Comparison of ENCODE assay signal across 20 mouse cellular contexts in genomic region chr6:148634148-148634547, GRCm38 (mm10).
DNase-seq lines count a peak whose midpoint lies in the region; ATAC-seq and TF ChIP-seq lines count a peak whose summit lies in the region.
"Had no signal": no experiment of that assay in that cellular context is flagged by ENCODE, and none has a peak within 500 bp of the region (broad histone marks: within the 10 kb centered on the region; RNA-seq: fewer than 3 reads in every experiment).

No protein-coding gene starts in this region.

- no peaks in the 10 kb centered on the region for H3K27me3 ChIP-seq in forebrain, embryonic 14.5 days (replicated peaks; ENCODE audit: control insufficient read depth, insufficient read depth, low read length)
- no peaks in the 10 kb centered on the region for H3K27me3 ChIP-seq in forebrain, embryonic 12.5 days
- no peaks in the 10 kb centered on the region for H3K27me3 ChIP-seq in limb, embryonic 14.5 days (ENCODE audit: control insufficient read depth, insufficient read depth, low read length)
- no peaks in the 10 kb centered on the region for H3K27me3 ChIP-seq in limb, embryonic 10.5 days (ENCODE audit: low read depth, poor library complexity, severe bottlenecking)
- no peaks in the 10 kb centered on the region for H3K27me3 ChIP-seq in kidney, embryonic 15.5 days
- H3K27me3 ChIP-seq: CH12.LX; embryonic facial prominence, embryonic 12.5 days; heart, embryonic 12.5 days; intestine, embryonic 15.5 days had no signal

- H3K4me3 ChIP-seq in forebrain, embryonic 14.5 days (ENCODE audit: low read depth, low read length): no peak overlapping the region
- H3K4me3 ChIP-seq in forebrain, embryonic 12.5 days (replicated peaks): no peak overlapping the region
- no peak overlapping the region for H3K4me3 ChIP-seq in limb, embryonic 14.5 days (replicated peaks; ENCODE audit: low read length)
- H3K4me3 ChIP-seq in limb, embryonic 10.5 days: no peak overlapping the region
- H3K4me3 ChIP-seq in kidney, embryonic 15.5 days (replicated peaks): no peak overlapping the region
- H3K4me3 ChIP-seq: embryonic facial prominence, embryonic 12.5 days; heart, adult 2 months; heart, embryonic 12.5 days; hindbrain, embryonic 10.5 days; intestine, embryonic 15.5 days had no signal

- 73% methylated on average over 2 of the region's 2 CpGs for WGBS in forebrain, embryonic 14.5 days
- WGBS in forebrain, embryonic 12.5 days: 86% methylated on average over 2 of the region's 2 CpGs
- 81% methylated on average over 2 of the region's 2 CpGs for WGBS in limb, embryonic 14.5 days
- 92% methylated on average over 2 of the region's 2 CpGs for WGBS in limb, embryonic 10.5 days
- 78% methylated on average over 2 of the region's 2 CpGs for WGBS in kidney, embryonic 15.5 days

- peak; percentile 65; the same call in 1 of the 2 replicates for ATAC-seq in forebrain, embryonic 14.5 days
- no peak for ATAC-seq in forebrain, embryonic 12.5 days (ENCODE audit: low FRiP score)
- ATAC-seq in limb, embryonic 14.5 days (ENCODE audit: low FRiP score, low read depth): no peak
- peak; percentile 34; the same call in 1 of the 2 replicates for ATAC-seq in megakaryocyte-erythroid progenitor cell, adult 5-6 weeks (replicated peaks; ENCODE audit: low FRiP score, low TSS enrichment, poor library complexity, severe bottlenecking)
- no peak for ATAC-seq in kidney, embryonic 15.5 days (replicated peaks; ENCODE audit: low FRiP score)
- ATAC-seq: intestine, embryonic 15.5 days had no signal

- no peaks in the 10 kb centered on the region for H3K9me3 ChIP-seq in forebrain, embryonic 14.5 days (replicated peaks; ENCODE audit: control insufficient read depth, low read length)
- H3K9me3 ChIP-seq in forebrain, embryonic 12.5 days: no peaks in the 10 kb centered on the region
- H3K9me3 ChIP-seq in limb, embryonic 14.5 days (ENCODE audit: control insufficient read depth, low read length): no peaks in the 10 kb centered on the region
- H3K9me3 ChIP-seq in limb, embryonic 10.5 days (replicated peaks): no peaks in the 10 kb centered on the region
- H3K9me3 ChIP-seq in kidney, embryonic 15.5 days (replicated peaks): no peaks in the 10 kb centered on the region
- H3K9me3 ChIP-seq: embryonic facial prominence, embryonic 12.5 days; heart, embryonic 12.5 days; hindbrain, embryonic 10.5 days; intestine, embryonic 15.5 days had no signal

- H3K4me2 ChIP-seq in forebrain, embryonic 14.5 days (ENCODE audit: low read length): no peak overlapping the region
- H3K4me2 ChIP-seq in forebrain, embryonic 12.5 days: no peak overlapping the region
- H3K4me2 ChIP-seq in limb, embryonic 14.5 days (replicated peaks; ENCODE audit: low read depth, low read length, severe bottlenecking): no peak overlapping the region
- no peak overlapping the region for H3K4me2 ChIP-seq in kidney, embryonic 15.5 days
- H3K4me2 ChIP-seq: embryonic facial prominence, embryonic 12.5 days; heart, embryonic 12.5 days; hindbrain, embryonic 14.5 days; intestine, embryonic 15.5 days had no signal

- H3K4me1 ChIP-seq in forebrain, embryonic 14.5 days (ENCODE audit: control insufficient read depth, insufficient read depth, low read length): no peaks in the 10 kb centered on the region
- H3K4me1 ChIP-seq in forebrain, embryonic 12.5 days: no peaks in the 10 kb centered on the region
- no peaks in the 10 kb centered on the region for H3K4me1 ChIP-seq in limb, embryonic 14.5 days (ENCODE audit: control insufficient read depth, insufficient read depth, low read length)
- H3K4me1 ChIP-seq in limb, embryonic 10.5 days: no peaks in the 10 kb centered on the region
- 0 out of 2 replicates have a peak, but pooled peaks cover 2% of the 10 kb centered on the region for H3K4me1 ChIP-seq in kidney, embryonic 15.5 days
- H3K4me1 ChIP-seq: embryonic facial prominence, embryonic 12.5 days; heart, embryonic 12.5 days; hindbrain, embryonic 10.5 days; intestine, embryonic 15.5 days had no signal

- no peak overlapping the region for H3K27ac ChIP-seq in forebrain, embryonic 14.5 days (ENCODE audit: low read depth, low read length)
- no peak overlapping the region for H3K27ac ChIP-seq in forebrain, embryonic 12.5 days
- H3K27ac ChIP-seq in limb, embryonic 14.5 days (replicated peaks; ENCODE audit: low read depth, low read length): no peak overlapping the region
- no peak overlapping the region for H3K27ac ChIP-seq in limb, embryonic 10.5 days
- H3K27ac ChIP-seq in kidney, embryonic 15.5 days: no peak overlapping the region
- H3K27ac ChIP-seq: embryonic facial prominence, embryonic 12.5 days; heart, adult 2 months; hindbrain, embryonic 10.5 days; hindbrain, embryonic 14.5 days; intestine, embryonic 15.5 days had no signal

- TF ChIP-seq POLR2A in limb, embryonic 14.5 days (IDR thresholded peaks at IDR 0.05; ENCODE audit: borderline replicate concordance, extremely low read depth, insufficient read depth, insufficient read length): no peak
- TF ChIP-seq POLR2A in brain, embryonic 14.5 days (IDR thresholded peaks at IDR 0.05; ENCODE audit: borderline replicate concordance, extremely low read depth, insufficient read depth, insufficient read length, poor library complexity, severe bottlenecking): no peak

- peak; percentile 80 for DNase-seq in forebrain, embryonic 14.5 days (ENCODE audit: low spot score)
- DNase-seq in limb, embryonic 14.5 days (ENCODE audit: low spot score): peak; percentile 7
- no peak for DNase-seq in limb, embryonic 10.5 days (ENCODE audit: low spot score)
- DNase-seq in brain, embryonic 14.5 days (ENCODE audit: low read depth): peak; percentile 81
- DNase-seq: adrenal gland, adult 8-10 months; adrenal gland, postnatal 36 days; cerebellum, adult 2 months; cerebellum, postnatal 10 days; gastrocnemius, postnatal 10 days; heart, adult 2 months; kidney, adult 18-20 months had no signal

- H3K36me3 ChIP-seq in forebrain, embryonic 14.5 days (ENCODE audit: control insufficient read depth, insufficient read depth, low read length): no peaks in the 10 kb centered on the region
- H3K36me3 ChIP-seq in forebrain, embryonic 12.5 days (replicated peaks): no peaks in the 10 kb centered on the region
- H3K36me3 ChIP-seq in limb, embryonic 14.5 days (ENCODE audit: control insufficient read depth, insufficient read depth, low read length): no peaks in the 10 kb centered on the region
- no peaks in the 10 kb centered on the region for H3K36me3 ChIP-seq in limb, embryonic 10.5 days
- no peaks in the 10 kb centered on the region for H3K36me3 ChIP-seq in kidney, embryonic 15.5 days
- H3K36me3 ChIP-seq: embryonic facial prominence, embryonic 12.5 days; heart, embryonic 12.5 days; hindbrain, embryonic 10.5 days; intestine, embryonic 15.5 days had no signal

- TF ChIP-seq CTCF in brain, embryonic 14.5 days (IDR thresholded peaks at IDR 0.05; ENCODE audit: borderline replicate concordance, extremely low read depth, insufficient read depth, insufficient read length): no peak

- H3K9ac ChIP-seq in forebrain, embryonic 14.5 days (ENCODE audit: low read length): no peak overlapping the region
- H3K9ac ChIP-seq in forebrain, embryonic 12.5 days: no peak overlapping the region
- no peak overlapping the region for H3K9ac ChIP-seq in limb, embryonic 14.5 days (ENCODE audit: low read depth, low read length, severe bottlenecking)
- no peak overlapping the region for H3K9ac ChIP-seq in kidney, embryonic 15.5 days
- H3K9ac ChIP-seq: embryonic facial prominence, embryonic 12.5 days; heart, embryonic 12.5 days; hindbrain, embryonic 14.5 days; intestine, embryonic 15.5 days had no signal

Comparison
In these comparisons a context has a peak if more than half of its experiments do, and no peak if none do; other contexts are left out.
1. ATAC-seq: peak in forebrain, embryonic 14.5 days (single experiment) and megakaryocyte-erythroid progenitor cell, adult 5-6 weeks (single experiment); none in forebrain, embryonic 12.5 days (single experiment), limb, embryonic 14.5 days (single experiment) and kidney, embryonic 15.5 days (single experiment).